Mouse (Mus musculus) heart, embryonic 15.5 days (tissue): ENCODE results near the gene Prdm16. TPM values are rescaled to one million over a fixed set of nuclear protein-coding genes. Genes with fewer than 3 reads are reported as not detected.

Experiments used
- ATAC-seq: fragments of 200-750 bp; cut with Nextera tagmentation; replicated peaks from 2 replicates; pipeline ENCODE4 v1.8.0; 2017; ENCODE audit warnings: low read depth, moderate TSS enrichment; ENCODE audit not compliant: insufficient number of reproducible peaks, insufficient read depth, low FRiP score
- H3K27ac ChIP-seq: fragments of 300-500 bp; sonication (generic); 2 replicates; pipeline ENCODE4 v1.5.1; 2015; ENCODE audit warnings: mild to moderate bottlenecking, inconsistent platforms
- H3K27me3 ChIP-seq: fragments of 300-500 bp; sonication (generic); 2 replicates; pipeline ENCODE4 v1.6.1; 2015; ENCODE audit warnings: inconsistent platforms
- H3K36me3 ChIP-seq: fragments of 300-500 bp; sonication (generic); 2 replicates; pipeline ENCODE4 v1.6.1; 2015; ENCODE audit warnings: mild to moderate bottlenecking, inconsistent platforms
- H3K4me1 ChIP-seq: fragments of 300-500 bp; sonication (generic); replicated peaks from 2 replicates; pipeline ENCODE4 v1.6.1; 2015; ENCODE audit warnings: inconsistent platforms
- H3K4me2 ChIP-seq: fragments of 300-500 bp; sonication (generic); 2 replicates; pipeline ENCODE4 v1.6.1; 2015; ENCODE audit warnings: inconsistent platforms, mild to moderate bottlenecking, moderate library complexity
- H3K4me3 ChIP-seq: fragments of 300-500 bp; sonication (generic); 2 replicates; pipeline ENCODE4 v1.5.1; 2015; ENCODE audit warnings: mild to moderate bottlenecking, inconsistent platforms
- H3K9ac ChIP-seq: fragments of 300-500 bp; sonication (generic); 2 replicates; pipeline ENCODE4 v1.6.1; 2015; ENCODE audit warnings: mild to moderate bottlenecking, inconsistent platforms
- H3K9me3 ChIP-seq: fragments of 300-500 bp; sonication (generic); replicated peaks from 2 replicates; pipeline ENCODE4 v1.6.1; 2016; ENCODE audit warnings: inconsistent platforms
- WGBS: fragments of 180-500 bp; shearing (Covaris S2); methylation state at CpG from one replicate; pipeline ENCODE4 v1.1.7; 2015; ENCODE audit warnings: mixed read lengths; 5-methylcytosine and 5-hydroxymethylcytosine counted together
- polyA plus RNA-seq: library from polyadenylated mRNA; unstranded; fragments of >200 nt; fragmentation: Nextera tagmentation; extraction: Ambion mirVana; gene quantifications from 2 replicates; pipeline ENCODE4 v1.2.1, GENCODE M21; 2015

Prdm16 gene
- polyA plus RNA-seq, 1 experiment from 2014 or later: 20.9 TPM

- no peak overlapping the region for H3K27ac ChIP-seq
- H3K27me3 ChIP-seq: peaks cover 10% of the 10 kb centered on the region; the same call in 1 of the 2 replicates
- H3K4me3 ChIP-seq: no peak overlapping the region
- no peak for ATAC-seq
- no peak overlapping the region for H3K9ac ChIP-seq
- peaks cover 3% of the 10 kb centered on the region; the same call in 1 of the 2 replicates for H3K36me3 ChIP-seq
- H3K9me3 ChIP-seq: no peaks in the 10 kb centered on the region
- no peak overlapping the region for H3K4me2 ChIP-seq
- WGBS: 17% methylated on average over 20 of the region's 20 CpGs
- H3K4me1 ChIP-seq: peaks cover 45% of the 10 kb centered on the region
Observed at GRCm38 (mm10) chr4:154328431-154328830, 308.2 kb downstream of the Prdm16 start.

- no peaks in the 10 kb centered on the region for H3K9me3 ChIP-seq
- WGBS: 46% methylated on average over 4 of the region's 4 CpGs
- peak overlapping the region; percentile 53 for H3K27ac ChIP-seq
- H3K9ac ChIP-seq: peak overlapping the region; percentile 34; the same call in 1 of the 2 replicates
- ATAC-seq: no peak
- H3K4me2 ChIP-seq: no peak overlapping the region
- peaks cover 10% of the 10 kb centered on the region; the same call in 1 of the 2 replicates for H3K27me3 ChIP-seq
- H3K36me3 ChIP-seq: peaks cover 11% of the 10 kb centered on the region; the same call in 1 of the 2 replicates
- peaks cover 26% of the 10 kb centered on the region for H3K4me1 ChIP-seq
- no peak overlapping the region for H3K4me3 ChIP-seq
Observed at GRCm38 (mm10) chr4:154325410-154325809, 311.3 kb downstream of the Prdm16 start.

- Histone ChIP-seq H3K4me2 (no peak overlapping the region), H3K9ac (no peak overlapping the region), H3K27ac (no peak overlapping the region), H3K27me3 (peaks cover 5% of the 10 kb centered on the region; the same call in 1 of the 2 replicates), H3K9me3 (no peaks in the 10 kb centered on the region), H3K36me3 (no peaks in the 10 kb centered on the region; the same call in 1 of the 2 replicates), H3K4me3 (no peak overlapping the region), H3K4me1 (no peaks in the 10 kb centered on the region)
- no peak for ATAC-seq
- WGBS: 64% methylated on average over 11 of the region's 11 CpGs
Observed at GRCm38 (mm10) chr4:154313622-154313967, 323.1 kb downstream of the Prdm16 start.

GRCm38 (mm10) chr4:154312935-154313621 is 323.6 kb downstream of the Prdm16 start:
- Histone ChIP-seq H3K4me2 (no peak overlapping the region), H3K27me3 (0 out of 2 replicates have a peak, but pooled peaks cover 5% of the 10 kb centered on the region), H3K4me1 (no peaks in the 10 kb centered on the region), H3K9me3 (no peaks in the 10 kb centered on the region), H3K4me3 (no peak overlapping the region), H3K36me3 (no peaks in the 10 kb centered on the region), H3K27ac (no peak overlapping the region), H3K9ac (no peak overlapping the region)
- WGBS: 52% methylated on average over 4 of the region's 4 CpGs
- ATAC-seq: no peak

- H3K4me3 ChIP-seq: no peak overlapping the region
- WGBS: 81% methylated on average over 2 of the region's 2 CpGs
- H3K4me1 ChIP-seq: no peaks in the 10 kb centered on the region
- 0 out of 2 replicates have a peak, but pooled peaks cover 5% of the 10 kb centered on the region for H3K27me3 ChIP-seq
- H3K36me3 ChIP-seq: no peaks in the 10 kb centered on the region
- no peak overlapping the region for H3K4me2 ChIP-seq
- no peak overlapping the region for H3K9ac ChIP-seq
- no peak overlapping the region for H3K27ac ChIP-seq
- no peak; the same call in 1 of the 2 replicates for ATAC-seq
- H3K9me3 ChIP-seq: no peaks in the 10 kb centered on the region
Observed at GRCm38 (mm10) chr4:154312143-154312812, 324.4 kb downstream of the Prdm16 start.

GRCm38 (mm10) chr4:154310576-154311262 is 326.0 kb downstream of the Prdm16 start:
- 70% methylated on average over 9 of the region's 9 CpGs for WGBS
- Histone ChIP-seq H3K4me1 (no peaks in the 10 kb centered on the region), H3K27ac (no peak overlapping the region), H3K27me3 (0 out of 2 replicates have a peak, but pooled peaks cover 5% of the 10 kb centered on the region), H3K36me3 (no peaks in the 10 kb centered on the region), H3K4me3 (no peak overlapping the region), H3K9me3 (no peaks in the 10 kb centered on the region), H3K9ac (no peak overlapping the region), H3K4me2 (no peak overlapping the region)
- no peak for ATAC-seq

GRCm38 (mm10) chr4:154309131-154309530 is 327.5 kb downstream of the Prdm16 start:
- Histone ChIP-seq H3K27ac (no peak overlapping the region), H3K4me2 (no peak overlapping the region), H3K27me3 (0 out of 2 replicates have a peak, but pooled peaks cover 5% of the 10 kb centered on the region), H3K4me3 (no peak overlapping the region), H3K4me1 (no peaks in the 10 kb centered on the region), H3K9ac (no peak overlapping the region), H3K36me3 (no peaks in the 10 kb centered on the region), H3K9me3 (no peaks in the 10 kb centered on the region)
- no peak for ATAC-seq
- WGBS: 51% methylated on average over 2 of the region's 2 CpGs

GRCm38 (mm10) chr4:154301466-154301881 is 335.2 kb downstream of the Prdm16 start, which contains the start of gene Arhgef16:
Arhgef16 (minus strand) TSS chr4:154301676.
- no peak within 1 kb of the TSS for H3K4me3 ChIP-seq
- WGBS: 22% methylated on average over 7 of the region's 7 CpGs
- H3K27ac ChIP-seq: no peak within 1 kb of the TSS
- H3K27me3 ChIP-seq: peaks cover 33% of the 10 kb centered on the region
- peak; percentile 21; the same call in 1 of the 2 replicates for ATAC-seq
- H3K4me1 ChIP-seq: peaks cover 20% of the 10 kb centered on the region
- H3K4me2 ChIP-seq: no peak within 1 kb of the TSS
- H3K36me3 ChIP-seq: no peaks in the 10 kb centered on the region
- H3K9ac ChIP-seq: no peak within 1 kb of the TSS
- H3K9me3 ChIP-seq: no peaks in the 10 kb centered on the region

GRCm38 (mm10) chr4:154299541-154300271 is 337.0 kb downstream of the Prdm16 start:
- no peaks in the 10 kb centered on the region for H3K9me3 ChIP-seq
- H3K36me3 ChIP-seq: no peaks in the 10 kb centered on the region
- 1% methylated on average over 60 of the region's 66 CpGs for WGBS
- ATAC-seq: 0 out of 2 replicates have a peak, but pooled peaks have one; percentile 39
- H3K9ac ChIP-seq: peak overlapping the region; percentile 58
- H3K4me2 ChIP-seq: peak overlapping the region; percentile 96
- peaks cover 20% of the 10 kb centered on the region for H3K4me1 ChIP-seq
- H3K27me3 ChIP-seq: peaks cover 33% of the 10 kb centered on the region
- peak overlapping the region; percentile 56 for H3K4me3 ChIP-seq
- H3K27ac ChIP-seq: no peak overlapping the region

GRCm38 (mm10) chr4:154297761-154298160 is 338.9 kb downstream of the Prdm16 start:
- peaks cover 35% of the 10 kb centered on the region for H3K4me1 ChIP-seq
- H3K36me3 ChIP-seq: no peaks in the 10 kb centered on the region
- H3K27me3 ChIP-seq: peaks cover 32% of the 10 kb centered on the region
- WGBS: 34% methylated on average over 9 of the region's 9 CpGs
- no peak overlapping the region for H3K4me3 ChIP-seq
- no peak for ATAC-seq
- no peak overlapping the region for H3K4me2 ChIP-seq
- no peak overlapping the region for H3K9ac ChIP-seq
- no peak overlapping the region for H3K27ac ChIP-seq
- no peaks in the 10 kb centered on the region for H3K9me3 ChIP-seq
